Mouse (Mus musculus): ENCODE results near the gene Pmepa1. TPM values are rescaled to one million over a fixed set of nuclear protein-coding genes. Genes with fewer than 3 reads are reported as not detected.

The Pmepa1 gene
- total RNA-seq, 2 experiments from 2014 or later: 0.12 to 0.17 TPM

- ATAC-seq (replicated peaks; ENCODE audit: poor library complexity): no peak
Measured at GRCm38 (mm10) chr2:173232065-173232765, 44.1 kb downstream of the Pmepa1 start.

GRCm38 (mm10) chr2:173229578-173230224 lies 46.6 kb downstream of the Pmepa1 start:
- peak; percentile 84 for ATAC-seq (replicated peaks; ENCODE audit: poor library complexity)

- ATAC-seq (replicated peaks; ENCODE audit: poor library complexity): no peak
Measured at GRCm38 (mm10) chr2:173228567-173228966, 47.8 kb downstream of the Pmepa1 start.

GRCm38 (mm10) chr2:173226792-173227191 lies 49.5 kb downstream of the Pmepa1 start:
- no peak for ATAC-seq (replicated peaks; ENCODE audit: poor library complexity)

GRCm38 (mm10) chr2:173225906-173226305 lies 50.4 kb downstream of the Pmepa1 start:
- no peak for ATAC-seq (replicated peaks; ENCODE audit: poor library complexity)

GRCm38 (mm10) chr2:173224832-173225231 lies 51.5 kb downstream of the Pmepa1 start:
- ATAC-seq (replicated peaks; ENCODE audit: poor library complexity): no peak

GRCm38 (mm10) chr2:173224097-173224496 lies 52.2 kb downstream of the Pmepa1 start:
- ATAC-seq (replicated peaks; ENCODE audit: poor library complexity): peak; percentile 69

GRCm38 (mm10) chr2:173223496-173223895 lies 52.8 kb downstream of the Pmepa1 start:
- no peak for ATAC-seq (replicated peaks; ENCODE audit: poor library complexity)

GRCm38 (mm10) chr2:173220754-173221153 lies 55.6 kb downstream of the Pmepa1 start:
- ATAC-seq (replicated peaks; ENCODE audit: poor library complexity): no peak

GRCm38 (mm10) chr2:173219256-173219954 lies 56.9 kb downstream of the Pmepa1 start:
- ATAC-seq (replicated peaks; ENCODE audit: poor library complexity): peak; percentile 43

GRCm38 (mm10) chr2:173218416-173219141 lies 57.8 kb downstream of the Pmepa1 start, which contains the start of gene Zbp1:
TSS of gene Zbp1 (minus strand) at chr2:173218923.
- ATAC-seq (replicated peaks; ENCODE audit: poor library complexity): peak; percentile 77

- no peak for ATAC-seq (replicated peaks; ENCODE audit: poor library complexity)
Measured at GRCm38 (mm10) chr2:173217763-173218258, 58.5 kb downstream of the Pmepa1 start.

- ATAC-seq (replicated peaks; ENCODE audit: poor library complexity): no peak
Measured at GRCm38 (mm10) chr2:173217246-173217645, 59.1 kb downstream of the Pmepa1 start.

GRCm38 (mm10) chr2:173216840-173217239 lies 59.5 kb downstream of the Pmepa1 start:
- no peak for ATAC-seq (replicated peaks; ENCODE audit: poor library complexity)

GRCm38 (mm10) chr2:173212227-173212626 lies 64.1 kb downstream of the Pmepa1 start:
- no peak for ATAC-seq (replicated peaks; ENCODE audit: poor library complexity)

GRCm38 (mm10) chr2:173209091-173209815 lies 67.1 kb downstream of the Pmepa1 start:
- ATAC-seq (replicated peaks; ENCODE audit: poor library complexity): no peak

GRCm38 (mm10) chr2:173207051-173207450 lies 69.3 kb downstream of the Pmepa1 start:
- no peak for ATAC-seq (replicated peaks; ENCODE audit: poor library complexity)

- no peak for ATAC-seq (replicated peaks; ENCODE audit: poor library complexity)
Measured at GRCm38 (mm10) chr2:173205563-173206099, 70.7 kb downstream of the Pmepa1 start.

GRCm38 (mm10) chr2:173204671-173205070 lies 71.7 kb downstream of the Pmepa1 start:
- ATAC-seq (replicated peaks; ENCODE audit: poor library complexity): no peak

- no peak for ATAC-seq (replicated peaks; ENCODE audit: poor library complexity)
Measured at GRCm38 (mm10) chr2:173203726-173204125, 72.6 kb downstream of the Pmepa1 start.

Measured in megakaryocyte progenitor cell, adult 5-6 weeks (primary cell).